Mouse (Mus musculus) splenic B cell, adult 2 months (primary cell): Measurements from ENCODE around the gene 4930442H23Rik.

Experiments
- DNase-seq: peaks from one replicate; pipeline ENCODE4 v3.0.0-alpha.2; 2011; ENCODE audit warnings: low read depth, low spot score
- H3K27me3 ChIP-seq: 2 replicates; pipeline ENCODE4 v1.6.1; 2012; ENCODE audit warnings: mild to moderate bottlenecking, low read length, moderate library complexity, mixed read lengths; ENCODE audit not compliant: control insufficient read depth, poor library complexity, insufficient read depth, severe bottlenecking
- H3K36me3 ChIP-seq: 2 replicates; pipeline ENCODE4 v1.6.1; 2012; ENCODE audit warnings: mild to moderate bottlenecking, low read length, moderate library complexity, mixed read lengths; ENCODE audit not compliant: control insufficient read depth, poor library complexity, insufficient read depth, severe bottlenecking

The 4930442H23Rik gene

DNA sequence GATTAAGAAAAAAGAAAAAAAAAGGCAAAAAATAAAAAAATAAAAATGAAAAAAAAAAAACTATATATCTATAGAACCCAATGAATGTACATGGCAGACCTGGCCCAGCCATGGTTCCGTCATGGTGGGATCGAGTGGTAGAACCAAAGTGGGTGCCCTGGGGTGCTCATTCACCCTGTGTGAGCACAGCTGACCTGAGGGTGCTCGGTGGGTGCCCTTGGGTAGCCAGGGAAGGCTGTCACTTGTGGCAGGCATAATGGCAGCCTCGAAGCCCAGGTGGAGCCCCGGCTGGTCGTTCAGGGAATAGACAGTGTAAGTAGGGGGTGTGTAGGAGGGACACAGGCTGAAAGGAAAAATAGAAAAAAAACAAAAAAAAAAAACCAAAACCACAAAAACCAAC lies 32.4 kb downstream of the 4930442H23Rik start:
- no peaks in the 10 kb centered on the region for H3K27me3 ChIP-seq
- no peak for DNase-seq
- H3K36me3 ChIP-seq: peaks cover 27% of the 10 kb centered on the region

- Histone ChIP-seq H3K27me3 (no peaks in the 10 kb centered on the region), H3K36me3 (peaks cover 45% of the 10 kb centered on the region)
- DNase-seq: no peak
Measured at GRCm38 (mm10) chr10:81146296-81146695, 37.4 kb downstream of the 4930442H23Rik start.

DNA sequence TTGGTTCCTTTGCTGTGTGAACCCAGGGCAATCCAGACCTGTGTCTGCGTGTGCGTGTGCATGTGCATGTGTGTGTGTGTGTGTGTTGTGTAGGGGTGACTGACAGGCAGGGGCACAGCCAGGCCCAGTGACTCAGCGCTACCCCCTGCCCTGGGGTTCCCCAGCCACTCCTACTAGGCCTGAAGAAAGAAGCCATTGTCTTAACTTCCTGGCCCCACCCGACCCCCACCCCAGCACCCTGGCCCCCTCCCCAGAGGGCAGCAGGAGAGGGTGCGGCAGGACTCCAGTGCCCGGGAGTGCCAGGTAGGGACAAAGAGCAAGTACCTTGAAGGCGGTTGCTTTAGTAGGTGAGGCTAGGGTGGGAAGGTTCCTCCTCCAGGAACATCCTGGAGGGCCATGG lies 37.9 kb downstream of the 4930442H23Rik start:
- no peak for DNase-seq
- no peaks in the 10 kb centered on the region for H3K27me3 ChIP-seq
- peaks cover 46% of the 10 kb centered on the region for H3K36me3 ChIP-seq

- no peak for DNase-seq
- H3K27me3 ChIP-seq: no peaks in the 10 kb centered on the region
- H3K36me3 ChIP-seq: peaks cover 46% of the 10 kb centered on the region
Measured at GRCm38 (mm10) chr10:81145307-81145706, 38.3 kb downstream of the 4930442H23Rik start.

GRCm38 (mm10) chr10:81144667-81145066 lies 39.0 kb downstream of the 4930442H23Rik start:
- DNase-seq: no peak
- Histone ChIP-seq H3K36me3 (peaks cover 46% of the 10 kb centered on the region), H3K27me3 (no peaks in the 10 kb centered on the region)

DNA sequence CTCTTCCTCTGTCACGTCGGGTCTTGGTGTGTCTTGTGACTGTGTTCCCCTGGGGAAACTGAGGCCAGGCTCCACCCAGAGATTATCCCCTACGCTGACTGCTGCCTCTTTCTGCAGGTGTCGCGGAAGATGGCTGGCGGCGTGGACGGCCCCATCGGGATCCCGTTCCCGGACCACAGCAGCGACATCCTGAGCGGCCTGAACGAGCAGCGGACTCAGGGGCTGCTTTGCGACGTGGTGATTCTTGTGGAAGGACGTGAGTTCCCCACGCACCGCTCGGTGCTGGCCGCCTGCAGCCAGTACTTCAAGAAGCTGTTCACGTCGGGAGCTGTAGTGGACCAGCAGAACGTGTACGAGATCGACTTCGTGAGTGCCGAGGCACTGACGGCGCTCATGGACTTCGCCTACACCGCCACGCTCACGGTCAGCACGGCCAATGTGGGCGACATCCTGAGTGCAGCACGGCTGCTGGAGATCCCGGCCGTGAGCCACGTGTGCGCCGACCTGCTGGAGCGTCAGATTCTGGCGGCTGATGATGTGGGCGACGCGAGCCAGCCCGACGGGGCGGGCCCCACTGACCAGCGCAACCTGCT lies 39.7 kb downstream of the 4930442H23Rik start:
- DNase-seq: no peak
- H3K27me3 ChIP-seq: no peaks in the 10 kb centered on the region
- H3K36me3 ChIP-seq: peaks cover 41% of the 10 kb centered on the region

- Histone ChIP-seq H3K27me3 (no peaks in the 10 kb centered on the region), H3K36me3 (peaks cover 36% of the 10 kb centered on the region)
- no peak for DNase-seq
Measured at GRCm38 (mm10) chr10:81143157-81143633, 40.5 kb downstream of the 4930442H23Rik start.

GRCm38 (mm10) chr10:81142551-81142981 lies 41.1 kb downstream of the 4930442H23Rik start:
- Histone ChIP-seq H3K36me3 (peaks cover 34% of the 10 kb centered on the region), H3K27me3 (no peaks in the 10 kb centered on the region)
- DNase-seq: no peak

GRCm38 (mm10) chr10:81141455-81142210 lies 42.0 kb downstream of the 4930442H23Rik start:
- peaks cover 27% of the 10 kb centered on the region for H3K36me3 ChIP-seq
- no peak for DNase-seq
- H3K27me3 ChIP-seq: no peaks in the 10 kb centered on the region

DNA sequence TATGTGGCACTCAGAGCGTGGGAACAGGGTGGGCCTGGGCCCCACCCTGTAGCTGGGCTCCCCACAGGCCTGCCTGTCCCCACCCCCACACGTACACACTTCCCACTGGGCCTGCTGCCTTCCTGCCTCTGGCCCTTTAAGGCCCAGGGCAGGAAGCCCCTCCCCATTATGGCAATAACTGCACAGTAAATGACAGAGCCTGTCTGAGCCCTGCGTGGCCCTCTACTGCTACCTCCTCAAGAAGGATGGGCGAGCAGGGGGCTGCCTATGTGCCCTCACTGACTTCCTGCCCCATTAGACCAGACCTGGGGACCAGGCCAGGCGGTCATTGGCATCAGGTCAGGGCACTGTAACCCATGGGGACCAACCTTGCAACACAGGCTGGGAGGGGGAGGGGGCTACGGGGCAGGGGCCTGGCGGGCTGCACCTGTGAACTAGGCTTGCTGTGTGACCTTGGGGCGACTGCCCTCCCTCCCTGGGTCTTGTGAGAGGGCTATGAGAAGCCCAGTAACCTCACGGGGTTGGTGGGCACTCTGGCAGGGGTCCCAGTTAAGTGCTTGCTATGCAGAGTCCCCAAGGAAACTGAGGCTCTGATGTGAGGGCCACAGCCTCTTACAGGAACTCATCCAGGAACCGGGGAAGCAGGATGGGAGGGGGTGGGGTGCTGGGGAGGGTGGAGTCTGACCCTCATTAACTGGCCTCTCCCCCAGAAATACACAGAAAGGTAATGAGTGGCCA lies 42.8 kb downstream of the 4930442H23Rik start:
- Histone ChIP-seq H3K27me3 (no peaks in the 10 kb centered on the region), H3K36me3 (peaks cover 22% of the 10 kb centered on the region)
- DNase-seq: no peak

DNA sequence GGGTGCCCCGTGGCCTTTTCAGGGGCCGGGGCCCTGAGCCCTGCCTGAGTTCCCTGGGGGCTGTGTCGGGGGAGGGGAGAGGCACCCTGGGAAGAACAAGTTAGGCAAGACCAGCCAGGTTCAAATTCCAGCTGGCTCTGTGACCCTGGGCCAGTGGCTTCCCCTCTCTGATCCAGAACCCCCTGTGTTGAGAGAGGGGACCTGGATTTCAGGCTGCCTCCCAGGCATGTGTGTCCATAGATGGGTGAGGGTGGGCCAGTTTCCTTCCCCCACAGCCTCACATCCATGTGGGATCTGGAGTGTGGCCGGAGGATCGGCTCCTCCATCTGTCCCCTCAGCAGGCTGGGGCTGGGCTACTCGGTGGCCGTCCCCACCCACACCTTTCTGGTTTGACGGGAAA lies 43.6 kb downstream of the 4930442H23Rik start:
- no peak for DNase-seq

GRCm38 (mm10) chr10:81139529-81139846 lies 44.2 kb downstream of the 4930442H23Rik start:
- Histone ChIP-seq H3K36me3 (peaks cover 10% of the 10 kb centered on the region; the same call in 1 of the 2 replicates), H3K27me3 (no peaks in the 10 kb centered on the region)
- no peak for DNase-seq

More for the DNA sequence above, 43.6 kb downstream of the 4930442H23Rik start:
- Histone ChIP-seq H3K36me3 (peaks cover 14% of the 10 kb centered on the region; the same call in 1 of the 2 replicates), H3K27me3 (no peaks in the 10 kb centered on the region)

- Histone ChIP-seq H3K27me3 (no peaks in the 10 kb centered on the region), H3K36me3 (peaks cover 5% of the 10 kb centered on the region; the same call in 1 of the 2 replicates)
- no peak for DNase-seq
Measured at GRCm38 (mm10) chr10:81138821-81139528, 44.7 kb downstream of the 4930442H23Rik start.

DNA sequence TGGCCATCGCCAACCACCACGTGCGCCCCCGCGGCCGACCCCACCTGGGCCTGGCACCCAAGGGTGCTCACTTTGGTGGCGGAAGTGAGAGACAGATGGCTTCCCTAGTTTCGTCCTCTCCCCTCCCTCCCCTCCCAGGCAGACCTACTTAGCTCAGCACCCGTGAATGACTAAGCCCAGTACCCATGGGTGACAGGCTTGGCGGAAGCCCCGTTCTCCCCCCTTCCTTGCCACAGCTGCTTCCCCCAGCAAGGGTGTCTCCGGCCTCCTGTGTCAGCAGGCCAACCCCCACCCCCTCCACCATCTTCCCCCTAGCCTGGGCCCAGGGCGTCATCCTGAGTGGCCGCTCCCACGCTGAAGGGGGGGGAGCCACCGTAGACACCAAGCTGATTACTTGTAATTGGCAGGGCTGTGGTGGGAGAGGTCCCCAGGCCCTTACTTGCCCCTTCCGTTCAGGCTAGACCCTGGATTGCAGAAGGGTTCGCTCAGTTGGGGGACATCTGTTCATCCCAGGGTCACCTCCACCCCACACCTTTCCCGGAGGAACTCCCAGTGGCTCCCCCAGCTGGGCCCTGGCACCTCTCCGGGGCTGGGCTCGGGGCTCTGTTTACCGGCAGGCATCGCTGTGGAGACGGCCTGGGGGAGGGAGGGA lies 45.4 kb downstream of the 4930442H23Rik start:
- DNase-seq: peak; percentile 88
- Histone ChIP-seq H3K36me3 (0 out of 2 replicates have a peak, but pooled peaks cover 3% of the 10 kb centered on the region), H3K27me3 (no peaks in the 10 kb centered on the region)
